Mouse (Mus musculus) limb, embryonic 14.5 days (tissue): ENCODE results near the gene Clstn2. TPM values are rescaled to one million over a fixed set of nuclear protein-coding genes. Genes with fewer than 3 reads are reported as not detected.

ENCODE experiments used
- ATAC-seq: fragments of 200-750 bp; cut with Nextera tagmentation; 2 replicates; pipeline ENCODE4 v1.8.0; 2017; ENCODE audit warnings: low read depth, moderate number of reproducible peaks, moderate TSS enrichment; ENCODE audit not compliant: low FRiP score
- DNase-seq: peaks from one replicate; pipeline ENCODE4 v3.0.0-alpha.2; 2015; ENCODE audit warnings: low spot score
- H3K27ac ChIP-seq: fragments of 300-500 bp; sonication (generic); replicated peaks from 2 replicates; pipeline ENCODE4 v1.5.1; 2014; ENCODE audit warnings: low read depth, mild to moderate bottlenecking, low read length, moderate library complexity, mixed read lengths
- H3K27me3 ChIP-seq: fragments of 300-500 bp; sonication (generic); 2 replicates; pipeline ENCODE4 v1.6.1; 2014; ENCODE audit warnings: low read length, mixed read lengths; ENCODE audit not compliant: control insufficient read depth, insufficient read depth
- H3K36me3 ChIP-seq: fragments of 300-500 bp; sonication (generic); 2 replicates; pipeline ENCODE4 v1.6.1; 2014; ENCODE audit warnings: mild to moderate bottlenecking, low read length, moderate library complexity, mixed read lengths; ENCODE audit not compliant: control insufficient read depth, insufficient read depth
- H3K4me1 ChIP-seq: fragments of 300-500 bp; sonication (generic); 2 replicates; pipeline ENCODE4 v1.6.1; 2014; ENCODE audit warnings: antibody characterized with exemption, low read length, mixed read lengths; ENCODE audit not compliant: control insufficient read depth, insufficient read depth
- H3K4me2 ChIP-seq: fragments of 300-500 bp; sonication (generic); replicated peaks from 2 replicates; pipeline ENCODE4 v1.6.1; 2014; ENCODE audit warnings: low read depth, mild to moderate bottlenecking, low read length, moderate library complexity; ENCODE audit not compliant: severe bottlenecking
- H3K4me3 ChIP-seq: fragments of 300-500 bp; sonication (generic); replicated peaks from 2 replicates; pipeline ENCODE4 v1.5.1; 2014; ENCODE audit warnings: low read length
- H3K9ac ChIP-seq: fragments of 300-500 bp; sonication (generic); 2 replicates; pipeline ENCODE4 v1.6.1; 2014; ENCODE audit warnings: mild to moderate bottlenecking, low read depth, low read length, moderate library complexity; ENCODE audit not compliant: severe bottlenecking
- H3K9me3 ChIP-seq: fragments of 300-500 bp; sonication (generic); 2 replicates; pipeline ENCODE4 v1.6.1; 2016; ENCODE audit warnings: low read length; ENCODE audit not compliant: control insufficient read depth
- POLR2A ChIP-seq: fragments of 200-500 bp; IDR thresholded peaks from 2 replicates; pipeline ENCODE4 v1.8.0; 2012; ENCODE audit warnings: inconsistent platforms, mild to moderate bottlenecking, moderate library complexity, borderline replicate concordance; ENCODE audit not compliant: insufficient read depth, insufficient read length; ENCODE audit errors: extremely low read depth
- WGBS: fragments of 180-500 bp; shearing (Covaris S2); extraction: QIAGEN DNeasy Blood & Tissue Kit; methylation state at CpG from one replicate; pipeline ENCODE4 v1.1.7; 2014; 5-methylcytosine and 5-hydroxymethylcytosine counted together
- polyA plus RNA-seq, 2 experiments: library from polyadenylated mRNA; depleted of rRNA in 1 of 2; stranded (reverse) in 1 of 2; unstranded in 1 of 2; fragments of >200 nt; fragmentation: Nextera tagmentation in 1 of 2; extraction: Ambion mirVana in 1 of 2; gene quantifications; 2 replicates each; pipeline versions ENCODE4 v1.2.1 to v1.2.3; 2012 to 2014

Gene Clstn2
- polyA plus RNA-seq (2012; rRNA removed) = 8.4 and 10.0 TPM in 2 replicates
- polyA plus RNA-seq (2014; fragmentation: Nextera tagmentation; extraction: Ambion mirVana) = 4.1 TPM in 2 replicates

DNA sequence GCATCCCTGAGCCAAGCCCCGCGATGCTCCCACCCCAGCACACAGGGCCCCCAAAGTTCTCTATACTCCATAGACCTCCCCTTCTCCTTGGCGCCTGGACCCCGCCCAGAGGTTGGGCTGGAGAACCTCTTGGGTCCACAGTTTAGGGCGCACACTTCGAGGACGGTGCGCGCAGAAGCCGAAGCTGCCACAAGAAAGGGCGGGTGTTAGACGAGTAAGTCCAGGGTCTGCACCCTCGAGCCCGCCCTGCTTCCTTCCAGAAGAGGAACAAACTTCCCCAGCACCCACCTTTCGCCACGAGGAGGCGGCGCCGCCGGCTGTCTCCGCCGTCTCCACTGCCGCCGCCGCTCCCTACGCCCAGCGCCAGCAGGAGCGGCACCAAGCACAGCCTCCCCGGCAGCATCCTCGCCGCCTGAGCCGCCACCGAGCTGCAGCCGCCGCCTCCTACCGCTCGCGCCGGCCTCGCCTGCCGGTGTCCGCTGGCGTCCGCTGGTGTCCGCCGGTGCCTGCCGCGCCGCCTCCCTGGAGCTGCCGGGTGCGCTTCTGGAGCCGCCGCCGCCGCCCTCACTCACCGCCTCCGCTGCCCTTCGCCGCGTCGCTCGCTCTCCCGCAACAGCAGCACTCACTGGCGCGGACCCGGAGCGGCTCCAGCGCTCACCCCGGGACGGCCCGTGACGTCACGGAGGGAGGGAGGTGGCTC, at the start of gene Clstn2:
Gene Clstn2, minus strand, starts transcription at position 609 of the 700 bp plus-strand sequence.
- peak within 1 kb of the TSS; percentile 61 for H3K9ac ChIP-seq
- no peaks in the 10 kb centered on the region for H3K36me3 ChIP-seq
- no peak within 1 kb of the TSS for H3K27ac ChIP-seq
- H3K4me1 ChIP-seq = peaks cover 11% of the 10 kb centered on the region
- no peak for TF ChIP-seq POLR2A
- peaks cover 32% of the 10 kb centered on the region; the same call in 1 of the 2 replicates for H3K27me3 ChIP-seq
- peak within 1 kb of the TSS; percentile 91 for H3K4me2 ChIP-seq
- ATAC-seq (peak; percentile 89), DNase-seq (peak; percentile 47)
- peak within 1 kb of the TSS; percentile 68 for H3K4me3 ChIP-seq
- WGBS = 4% methylated on average over 21 of the region's 73 CpGs
- no peaks in the 10 kb centered on the region for H3K9me3 ChIP-seq

DNA sequence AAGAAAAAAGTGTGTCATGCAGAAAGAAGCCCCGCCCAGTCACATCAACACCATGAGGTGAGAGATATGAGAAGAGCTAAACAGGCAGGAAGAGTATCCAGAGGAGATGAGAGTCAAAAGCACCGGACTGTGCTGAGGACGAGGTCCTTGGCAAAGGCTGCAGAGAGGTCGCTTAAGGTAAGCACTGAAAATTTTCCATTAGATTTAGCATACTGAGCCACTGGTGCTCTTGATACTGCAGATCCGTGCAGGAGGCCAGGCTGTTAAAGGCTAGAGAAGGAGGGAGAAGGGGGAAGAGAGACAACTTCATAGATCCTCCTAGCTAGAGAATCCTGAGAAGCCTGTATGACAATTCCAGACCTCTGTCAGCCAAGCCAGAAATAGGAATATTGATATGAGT, 34.8 kb upstream of the Clstn2 start:
- H3K27ac ChIP-seq = no peak overlapping the region
- DNase-seq (no peak), ATAC-seq (no peak)
- no peaks in the 10 kb centered on the region for H3K27me3 ChIP-seq
- WGBS = 76% methylated on average over 5 of the region's 5 CpGs
- no peak for TF ChIP-seq POLR2A
- no peak overlapping the region for H3K4me2 ChIP-seq
- H3K9ac ChIP-seq = no peak overlapping the region
- no peaks in the 10 kb centered on the region for H3K9me3 ChIP-seq
- H3K36me3 ChIP-seq = no peaks in the 10 kb centered on the region
- no peak overlapping the region for H3K4me3 ChIP-seq
- no peaks in the 10 kb centered on the region for H3K4me1 ChIP-seq

DNA sequence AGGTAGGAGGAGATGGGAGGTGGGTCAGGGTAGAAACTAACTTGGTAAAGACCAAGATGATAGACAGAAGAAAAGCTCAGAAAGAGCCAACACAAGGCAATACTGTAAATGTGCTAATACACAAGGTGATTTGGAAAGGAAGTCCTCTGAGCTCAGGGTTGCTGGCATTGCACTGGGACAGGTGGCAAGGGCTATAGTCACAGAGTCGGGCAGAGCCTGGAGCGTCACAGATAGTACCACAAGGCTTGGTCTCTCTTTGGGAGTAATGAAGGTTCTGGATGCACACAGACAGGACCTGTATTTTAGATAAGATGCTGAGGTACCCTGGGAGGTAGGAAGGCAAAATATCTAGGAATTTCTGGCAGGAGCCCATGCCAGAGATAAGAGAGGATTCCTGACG, 28.7 kb upstream of the Clstn2 start:
- Histone ChIP-seq H3K4me3 (no peak overlapping the region), H3K4me2 (no peak overlapping the region), H3K27ac (no peak overlapping the region), H3K27me3 (no peaks in the 10 kb centered on the region), H3K9ac (no peak overlapping the region), H3K36me3 (no peaks in the 10 kb centered on the region), H3K9me3 (no peaks in the 10 kb centered on the region), H3K4me1 (no peaks in the 10 kb centered on the region)
- no peak for ATAC-seq
- WGBS = 73% methylated on average over 3 of the region's 3 CpGs
- DNase-seq = no peak
- TF ChIP-seq POLR2A = no peak

DNA sequence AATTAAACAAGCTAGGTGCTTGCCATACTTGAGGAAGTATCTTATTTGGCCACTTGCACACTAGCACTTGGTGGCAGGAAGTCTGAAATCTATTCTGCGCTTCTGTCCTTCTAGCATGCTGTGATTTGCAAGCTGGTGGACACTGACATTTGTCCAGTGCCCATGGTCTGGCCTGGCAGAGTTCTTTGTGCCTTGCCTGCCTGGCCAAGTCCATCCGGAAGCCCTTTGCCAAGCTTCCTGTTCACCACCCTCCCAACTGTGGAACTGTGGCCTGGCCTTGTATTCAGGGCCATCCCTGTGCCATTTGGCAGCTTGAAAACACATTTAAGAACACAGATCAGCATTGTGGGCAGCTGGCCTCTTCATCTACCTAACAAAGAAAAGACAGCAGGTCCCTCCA, 24.3 kb upstream of the Clstn2 start:
- H3K4me3 ChIP-seq = no peak overlapping the region
- H3K9ac ChIP-seq = no peak overlapping the region
- no peak for TF ChIP-seq POLR2A
- H3K27ac ChIP-seq = no peak overlapping the region
- H3K27me3 ChIP-seq = no peaks in the 10 kb centered on the region
- no peaks in the 10 kb centered on the region for H3K4me1 ChIP-seq
- ATAC-seq (no peak), DNase-seq (no peak)
- H3K4me2 ChIP-seq = no peak overlapping the region
- WGBS = 79% methylated on average over 2 of the region's 2 CpGs
- H3K9me3 ChIP-seq = no peaks in the 10 kb centered on the region
- no peaks in the 10 kb centered on the region for H3K36me3 ChIP-seq

DNA sequence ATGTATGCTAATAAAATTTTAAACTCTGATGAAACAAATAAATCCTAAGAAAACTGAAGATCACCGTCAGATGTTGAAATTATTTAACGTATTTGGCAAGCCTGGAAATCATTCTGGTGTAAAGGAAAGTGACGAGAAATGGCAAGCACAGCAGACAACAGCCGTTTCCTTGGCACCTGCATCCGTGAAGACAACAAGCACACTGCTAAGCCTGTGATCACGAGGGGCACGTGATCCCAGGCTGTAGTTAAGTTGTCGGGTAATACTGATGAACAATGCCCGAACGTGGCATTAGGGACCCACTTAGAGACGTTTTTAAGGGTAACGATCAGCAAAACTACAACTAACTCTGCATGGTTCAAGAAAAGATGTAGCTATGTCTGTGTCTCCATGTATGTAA, 18.4 kb upstream of the Clstn2 start:
- no peaks in the 10 kb centered on the region for H3K9me3 ChIP-seq
- 61% methylated on average over 12 of the region's 12 CpGs for WGBS
- no peak overlapping the region for H3K9ac ChIP-seq
- H3K4me3 ChIP-seq = no peak overlapping the region
- TF ChIP-seq POLR2A = no peak
- no peaks in the 10 kb centered on the region for H3K36me3 ChIP-seq
- H3K27ac ChIP-seq = no peak overlapping the region
- DNase-seq (no peak), ATAC-seq (no peak)
- H3K27me3 ChIP-seq = 0 out of 2 replicates have a peak, but pooled peaks cover 2% of the 10 kb centered on the region
- H3K4me2 ChIP-seq = no peak overlapping the region
- no peaks in the 10 kb centered on the region for H3K4me1 ChIP-seq
